ENCODE assay signal across 11 mouse cellular contexts in genomic region chr11:5469084-5469483, GRCm38 (mm10). TPM values are rescaled to one million over a fixed set of nuclear protein-coding genes. Genes with fewer than 3 reads are reported as not detected.
DNase-seq lines count a peak whose midpoint lies in the region; ATAC-seq and TF ChIP-seq lines count a peak whose summit lies in the region.
"Had no signal": no experiment of that assay in that cellular context is flagged by ENCODE, and none has a peak within 500 bp of the region (broad histone marks: within the 10 kb centered on the region; RNA-seq: fewer than 3 reads in every experiment).

No protein-coding gene starts in this region.

- no peak for TF ChIP-seq POLR2A in liver, adult 2 months (IDR thresholded peaks at IDR 0.05; ENCODE audit: extremely low read depth, insufficient read depth, low read length)

- no peak overlapping the region for H3K4me3 ChIP-seq in liver, adult 2 months (ENCODE audit: insufficient read depth, low read depth, low read length)
- H3K4me3 ChIP-seq in liver, embryonic 12.5 days = no peak overlapping the region
- H3K4me3 ChIP-seq: embryonic facial prominence, embryonic 15.5 days; limb, embryonic 13.5 days; stomach, embryonic 15.5 days had no signal

- no peaks in the 10 kb centered on the region for H3K9me3 ChIP-seq in liver, embryonic 12.5 days (replicated peaks)
- H3K9me3 ChIP-seq: embryonic facial prominence, embryonic 15.5 days; limb, embryonic 13.5 days; stomach, embryonic 15.5 days had no signal

- no peak for ATAC-seq in frontal cortex, adult (ENCODE audit: low TSS enrichment)
- no peak for ATAC-seq in liver, embryonic 12.5 days
- 0 out of 2 replicates have a peak, but pooled peaks have one; percentile 42 for ATAC-seq in granulocyte monocyte progenitor cell, adult 5-6 weeks (replicated peaks; ENCODE audit: poor library complexity, severe bottlenecking)
- ATAC-seq in monocyte, adult 5-6 weeks (replicated peaks; ENCODE audit: insufficient number of reproducible peaks, low FRiP score, low TSS enrichment, poor library complexity, severe bottlenecking) = 0 out of 2 replicates have a peak, but pooled peaks have one; percentile 56

- no peaks in the 10 kb centered on the region for H3K36me3 ChIP-seq in liver, adult 2 months (ENCODE audit: control insufficient read depth, insufficient read depth, low read length)
- no peaks in the 10 kb centered on the region for H3K36me3 ChIP-seq in liver, embryonic 12.5 days
- H3K36me3 ChIP-seq: embryonic facial prominence, embryonic 15.5 days; limb, embryonic 13.5 days; stomach, embryonic 15.5 days had no signal

- H3K27me3 ChIP-seq in liver, adult 2 months (ENCODE audit: control insufficient read depth, insufficient read depth, low read length) = no peaks in the 10 kb centered on the region
- 0 out of 2 replicates have a peak, but pooled peaks cover 2% of the 10 kb centered on the region for H3K27me3 ChIP-seq in liver, embryonic 12.5 days (replicated peaks)
- H3K27me3 ChIP-seq: embryonic facial prominence, embryonic 15.5 days; limb, embryonic 13.5 days; stomach, embryonic 15.5 days had no signal

- peaks cover 5% of the 10 kb centered on the region; the same call in 1 of the 2 replicates for H3K4me1 ChIP-seq in liver, adult 2 months (ENCODE audit: control insufficient read depth, insufficient read depth, low read length)
- H3K4me1 ChIP-seq in liver, embryonic 12.5 days = no peaks in the 10 kb centered on the region
- H3K4me1 ChIP-seq: embryonic facial prominence, embryonic 15.5 days; stomach, embryonic 15.5 days had no signal

- TF ChIP-seq CTCF in liver, adult 2 months (IDR thresholded peaks at IDR 0.05; ENCODE audit: low read depth, low read length) = peak; percentile 71

- no peak overlapping the region for H3K9ac ChIP-seq in liver, adult 2 months (ENCODE audit: low read depth, low read length)
- H3K9ac ChIP-seq in liver, embryonic 12.5 days = no peak overlapping the region
- H3K9ac ChIP-seq: embryonic facial prominence, embryonic 15.5 days; limb, embryonic 13.5 days; stomach, embryonic 15.5 days had no signal

- 99% methylated on average over 3 of the region's 3 CpGs for WGBS in liver, adult 2 months
- whole genome bisulfite sequencing in liver, embryonic 12.5 days (ENCODE audit: insufficient replicate concordance) = 69% methylated on average over 3 of the region's 3 CpGs

- H3K27ac ChIP-seq in liver, adult 2 months (replicated peaks; ENCODE audit: insufficient read depth, low read depth, low read length) = no peak overlapping the region
- no peak overlapping the region for H3K27ac ChIP-seq in liver, embryonic 12.5 days
- H3K27ac ChIP-seq: embryonic facial prominence, embryonic 15.5 days; limb, embryonic 13.5 days; stomach, embryonic 15.5 days had no signal

- DNase-seq in frontal cortex, postnatal 36 days (ENCODE audit: low spot score in 2 of 2) = peak; percentile 17 to 28
- peak; percentile 57 for DNase-seq in liver, adult 2 months (ENCODE audit: extremely low read depth, low read depth, low spot score)
- peak; percentile 26 for DNase-seq in MEL-GATA-1-ER (ENCODE audit: extremely low read depth, low read depth)
- no peak for DNase-seq in yolk sac, embryonic 10.5 days (ENCODE audit: low spot score)

- no peak overlapping the region for H3K4me2 ChIP-seq in liver, embryonic 12.5 days
- H3K4me2 ChIP-seq: embryonic facial prominence, embryonic 15.5 days; limb, embryonic 13.5 days; stomach, embryonic 15.5 days had no signal

- no peaks in the 10 kb centered on the region for H3K79me2 ChIP-seq in liver, adult 2 months (ENCODE audit: control insufficient read depth, insufficient read depth, low read length)

RNA-seq across cellular contexts. Expression of gene Znrf3, which starts 24.4 kb away (rescaled TPM):
- total RNA-seq in liver, adult 2 months (2014; rRNA removed) = 4.6 and 6.3 TPM in 2 replicates
- 4.2 and 4.5 TPM in 2 replicates for polyA plus RNA-seq in liver, adult 2 months (2012; rRNA removed)
- 5.0 and 5.4 TPM in 2 replicates for polyA plus RNA-seq in liver, embryonic 12.5 days (2016; fragmentation: Nextera tagmentation; extraction: Ambion mirVana)
- total RNA-seq in granulocyte monocyte progenitor cell, adult 5-6 weeks (2014; fragmentation: Nextera tagmentation) = 6.4 and 8.6 TPM in 2 replicates
- total RNA-seq in granulocyte monocyte progenitor cell, adult 5-6 weeks (2017) = 2.2 TPM in 2 replicates
- 3.1 to 7.9 TPM (median 3.1 TPM) in 3 replicates for total RNA-seq in monocyte, adult 5-6 weeks (2017)

RNA-seq across cellular contexts. Expression of gene Xbp1, which starts 51.4 kb away (rescaled TPM):
- total RNA-seq in liver, adult 2 months (2014; rRNA removed) = 137 and 138 TPM in 2 replicates
- polyA plus RNA-seq in liver, adult 2 months (2012; rRNA removed) = 147 and 241 TPM in 2 replicates
- 108 and 112 TPM in 2 replicates for polyA plus RNA-seq in liver, embryonic 12.5 days (2016; fragmentation: Nextera tagmentation; extraction: Ambion mirVana)
- total RNA-seq in granulocyte monocyte progenitor cell, adult 5-6 weeks (2014; fragmentation: Nextera tagmentation) = 197 TPM in 2 replicates
- total RNA-seq in granulocyte monocyte progenitor cell, adult 5-6 weeks (2017) = 194 and 200 TPM in 2 replicates
- total RNA-seq in monocyte, adult 5-6 weeks (2017) = 247 to 277 TPM (median 261 TPM) in 3 replicates

Comparison
In these comparisons a context has a peak if more than half of its experiments do, and no peak if none do; other contexts are left out.
1. ATAC-seq: peak in granulocyte monocyte progenitor cell, adult 5-6 weeks (single experiment) and monocyte, adult 5-6 weeks (single experiment); none in frontal cortex, adult (single experiment) and liver, embryonic 12.5 days (single experiment).